Mouse (Mus musculus) kidney, adult 2 months (tissue): ENCODE measurements at regions not wholly inside any gene's neighbourhood (a gene's known extent, or its start where the extent isn't known, plus 50 kb on each side); places are given as distances from the start of the nearest gene placed in this dataset.

ENCODE experiments used
- CTCF ChIP-seq: fragments of 200-500 bp; conservative IDR thresholded peaks from 2 replicates; pipeline ENCODE4 v1.5.1; 2011; ENCODE audit warnings: low read depth, mild to moderate bottlenecking, control low read depth, low read length, moderate library complexity, mixed read lengths; ENCODE audit not compliant: insufficient read depth, insufficient read length
- POLR2A ChIP-seq: fragments of 200-500 bp; IDR thresholded peaks from one replicate; pipeline ENCODE4 v1.6.1; 2011; ENCODE audit warnings: low read depth, low read length, control low read depth

DNA sequence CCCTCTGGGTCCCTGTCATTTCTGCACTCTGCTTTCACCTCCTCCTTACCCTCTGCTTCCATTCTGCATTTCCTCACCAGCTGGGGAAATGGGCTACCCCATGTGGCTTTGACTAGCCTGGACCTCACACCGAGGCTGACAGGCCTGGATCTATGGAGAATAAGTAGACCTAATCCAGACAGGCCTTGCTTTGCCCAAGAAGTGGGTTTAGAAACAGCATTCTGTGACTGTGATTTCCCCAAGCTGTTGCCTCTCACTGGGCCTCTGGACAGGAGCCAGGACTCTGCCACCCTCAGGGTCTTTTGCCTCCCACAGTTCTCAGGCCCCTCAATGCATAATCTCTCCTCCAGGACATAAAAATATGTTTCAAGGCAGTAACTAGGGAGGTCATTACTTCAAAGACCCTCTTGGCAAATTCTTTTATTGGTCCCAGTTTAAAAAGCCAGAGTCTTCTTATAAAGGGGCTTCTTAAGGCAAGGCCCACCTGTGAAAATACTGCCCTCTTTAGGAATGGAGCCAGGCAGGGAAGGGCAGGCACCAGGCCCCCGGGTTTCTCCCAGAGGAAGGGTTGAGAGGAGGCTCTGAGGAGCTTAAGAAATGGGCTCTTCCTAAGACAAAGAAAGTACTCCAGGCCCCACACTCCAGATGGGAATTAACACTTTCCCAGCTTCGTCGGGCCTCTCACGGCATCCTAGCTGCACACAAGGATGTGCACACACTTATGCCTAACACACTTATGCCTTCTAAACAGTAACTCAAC lies 151.8 kb downstream of the Cyp26b1 start:
- TF ChIP-seq CTCF (no peak), POLR2A (no peak)
